Mouse (Mus musculus) NIH3T3 (cell line): ENCODE results near the gene Ptprg.

Source experiments
- DNase-seq: peaks from one replicate; pipeline ENCODE4 v3.0.0-alpha.2; 2012; ENCODE audit warnings: low read depth

Ptprg gene

GRCm38 (mm10) chr14:11822830-11823700, 269.7 kb downstream of the Ptprg start:
- no peak for DNase-seq

- DNase-seq: no peak
Measured at GRCm38 (mm10) chr14:11823701-11824095, 270.4 kb downstream of the Ptprg start.

GRCm38 (mm10) chr14:11824915-11825314, 271.6 kb downstream of the Ptprg start:
- no peak for DNase-seq

- DNase-seq: no peak
Measured at GRCm38 (mm10) chr14:11825551-11825950, 272.2 kb downstream of the Ptprg start.

GRCm38 (mm10) chr14:11828086-11828485, 274.8 kb downstream of the Ptprg start:
- no peak for DNase-seq

GRCm38 (mm10) chr14:11833678-11834077, 280.3 kb downstream of the Ptprg start:
- DNase-seq: no peak

GRCm38 (mm10) chr14:11835706-11836445, 282.5 kb downstream of the Ptprg start:
- no peak for DNase-seq

- no peak for DNase-seq
Measured at GRCm38 (mm10) chr14:11837714-11838113, 284.4 kb downstream of the Ptprg start.

- no peak for DNase-seq
Measured at GRCm38 (mm10) chr14:11841621-11842020, 288.3 kb downstream of the Ptprg start.

GRCm38 (mm10) chr14:11852896-11853295, 299.6 kb downstream of the Ptprg start:
- no peak for DNase-seq

- DNase-seq: no peak
Measured at GRCm38 (mm10) chr14:11855499-11855898, 302.2 kb downstream of the Ptprg start.

- DNase-seq: no peak
Measured at GRCm38 (mm10) chr14:11857928-11858481, 304.7 kb downstream of the Ptprg start.

- DNase-seq: no peak
Measured at GRCm38 (mm10) chr14:11863286-11863685, 310.0 kb downstream of the Ptprg start.

- DNase-seq: no peak
Measured at GRCm38 (mm10) chr14:11864840-11865239, 311.5 kb downstream of the Ptprg start.

GRCm38 (mm10) chr14:11865332-11865731, 312.0 kb downstream of the Ptprg start:
- DNase-seq: no peak

GRCm38 (mm10) chr14:11865872-11866271, 312.5 kb downstream of the Ptprg start:
- DNase-seq: no peak

- no peak for DNase-seq
Measured at GRCm38 (mm10) chr14:11866416-11866815, 313.1 kb downstream of the Ptprg start.

GRCm38 (mm10) chr14:11868636-11869035, 315.3 kb downstream of the Ptprg start:
- no peak for DNase-seq

- peak; percentile 30 for DNase-seq
Measured at GRCm38 (mm10) chr14:11871752-11872344, 318.5 kb downstream of the Ptprg start.

GRCm38 (mm10) chr14:11874266-11874665, 320.9 kb downstream of the Ptprg start:
- DNase-seq: no peak

GRCm38 (mm10) chr14:11874960-11875889, 321.9 kb downstream of the Ptprg start:
- no peak for DNase-seq
